Mouse (Mus musculus): ENCODE results near the gene Txndc9. TPM values are rescaled to one million over a fixed set of nuclear protein-coding genes. Genes with fewer than 3 reads are reported as not detected.

Gene Txndc9
- polyA plus RNA-seq, 1 experiment from 2014 or later, result 135 TPM

- no peak for DNase-seq (ENCODE audit: low spot score)
- WGBS, result 85% methylated on average over 2 of the region's 2 CpGs
- Histone ChIP-seq H3K27ac (no peak overlapping the region), H3K4me3 (no peak overlapping the region), H3K9me3 (replicated peaks) (no peaks in the 10 kb centered on the region), H3K27me3 (ENCODE audit: low read depth, poor library complexity, severe bottlenecking) (no peaks in the 10 kb centered on the region), H3K4me1 (no peaks in the 10 kb centered on the region), H3K36me3 (no peaks in the 10 kb centered on the region)
These were observed 39.2 kb downstream of the Txndc9 start for GRCm38 (mm10) chr1:37958516-37958915.

- 86% methylated on average over 5 of the region's 5 CpGs for WGBS
- no peaks in the 10 kb centered on the region for H3K4me1 ChIP-seq
These were observed 40.0 kb downstream of the Txndc9 start, which contains the start of gene Lyg1 for GRCm38 (mm10) chr1:37957659-37958058. TSS of gene Lyg1 (minus strand) at chr1:37957759.

GRCm38 (mm10) chr1:37956690-37957431 lies 40.8 kb downstream of the Txndc9 start:
- Histone ChIP-seq H3K9me3 (replicated peaks) (no peaks in the 10 kb centered on the region), H3K27ac (no peak overlapping the region), H3K36me3 (no peaks in the 10 kb centered on the region), H3K4me3 (no peak overlapping the region), H3K27me3 (ENCODE audit: low read depth, poor library complexity, severe bottlenecking) (no peaks in the 10 kb centered on the region), H3K4me1 (no peaks in the 10 kb centered on the region)
- 55% methylated on average over 3 of the region's 3 CpGs for WGBS
- no peak for DNase-seq (ENCODE audit: low spot score)

More at GRCm38 (mm10) chr1:37957659-37958058, 40.0 kb downstream of the Txndc9 start, which contains the start of gene Lyg1:
- Histone ChIP-seq H3K4me3 (no peak within 1 kb of the TSS), H3K27ac (no peak within 1 kb of the TSS), H3K36me3 (no peaks in the 10 kb centered on the region), H3K9me3 (replicated peaks) (no peaks in the 10 kb centered on the region), H3K27me3 (ENCODE audit: low read depth, poor library complexity, severe bottlenecking) (no peaks in the 10 kb centered on the region)
- DNase-seq (ENCODE audit: low spot score), result no peak

- no peaks in the 10 kb centered on the region for H3K4me1 ChIP-seq
- H3K9me3 ChIP-seq (replicated peaks), result no peaks in the 10 kb centered on the region
- H3K36me3 ChIP-seq, result no peaks in the 10 kb centered on the region
- no peaks in the 10 kb centered on the region for H3K27me3 ChIP-seq (ENCODE audit: low read depth, poor library complexity, severe bottlenecking)
- H3K4me3 ChIP-seq, result no peak overlapping the region
- WGBS, result 94% methylated on average over 2 of the region's 2 CpGs
- DNase-seq (ENCODE audit: low spot score), result no peak
- H3K27ac ChIP-seq, result no peak overlapping the region
These were observed 42.4 kb downstream of the Txndc9 start for GRCm38 (mm10) chr1:37955251-37955650.

GRCm38 (mm10) chr1:37954786-37955185 lies 42.9 kb downstream of the Txndc9 start:
- Histone ChIP-seq H3K27ac (no peak overlapping the region), H3K4me1 (no peaks in the 10 kb centered on the region), H3K9me3 (replicated peaks) (no peaks in the 10 kb centered on the region), H3K27me3 (ENCODE audit: low read depth, poor library complexity, severe bottlenecking) (no peaks in the 10 kb centered on the region), H3K4me3 (no peak overlapping the region), H3K36me3 (no peaks in the 10 kb centered on the region)
- DNase-seq (ENCODE audit: low spot score), result no peak
- WGBS, result 83% methylated on average over 7 of the region's 7 CpGs

GRCm38 (mm10) chr1:37948906-37949305 lies 48.8 kb downstream of the Txndc9 start:
- H3K27me3 ChIP-seq (ENCODE audit: low read depth, poor library complexity, severe bottlenecking), result no peaks in the 10 kb centered on the region
- no peak for DNase-seq (ENCODE audit: low spot score)
- WGBS, result 78% methylated on average over 2 of the region's 2 CpGs
- H3K9me3 ChIP-seq (replicated peaks), result no peaks in the 10 kb centered on the region
- no peak overlapping the region for H3K27ac ChIP-seq
- no peak overlapping the region for H3K4me3 ChIP-seq
- H3K36me3 ChIP-seq, result no peaks in the 10 kb centered on the region
- H3K4me1 ChIP-seq, result no peaks in the 10 kb centered on the region

Other genes with a start within 250 kb of the Txndc9 start
- 6.9 and 7.1 TPM in 2 replicates for gene Tsga10, start 131.5 kb downstream of the Txndc9 start, polyA plus RNA-seq (2016; fragmentation: Nextera tagmentation; extraction: Ambion mirVana)
- 6.2 and 8.1 TPM in 2 replicates for gene Lipt1, start 126.2 kb downstream of the Txndc9 start, polyA plus RNA-seq (2016; fragmentation: Nextera tagmentation; extraction: Ambion mirVana)
- gene Mitd1, start 107.5 kb downstream of the Txndc9 start, polyA plus RNA-seq (2016; fragmentation: Nextera tagmentation; extraction: Ambion mirVana), result 22.4 and 22.7 TPM in 2 replicates
- 263 and 266 TPM in 2 replicates for gene Mrpl30, start 107.4 kb downstream of the Txndc9 start, polyA plus RNA-seq (2016; fragmentation: Nextera tagmentation; extraction: Ambion mirVana)
- 0.05 and 0.10 TPM in 2 replicates for gene Lyg2, start 81.4 kb downstream of the Txndc9 start, polyA plus RNA-seq (2016; fragmentation: Nextera tagmentation; extraction: Ambion mirVana)
- gene Lyg1, start 40.1 kb downstream of the Txndc9 start, polyA plus RNA-seq (2016; fragmentation: Nextera tagmentation; extraction: Ambion mirVana), result not detected in 2 replicates
- 24.5 and 27.2 TPM in 2 replicates for gene Eif5b, start 117 bp upstream of the Txndc9 start, polyA plus RNA-seq (2016; fragmentation: Nextera tagmentation; extraction: Ambion mirVana)
- gene Rev1, start 131.9 kb upstream of the Txndc9 start, polyA plus RNA-seq (2016; fragmentation: Nextera tagmentation; extraction: Ambion mirVana), result 34.9 and 39.0 TPM in 2 replicates